Mouse (Mus musculus) layer of hippocampus, postnatal 25 days (tissue): ENCODE results near the gene Myb. TPM values are rescaled to one million over a fixed set of nuclear protein-coding genes. Genes with fewer than 3 reads are reported as not detected.

Experiments
- DNase-seq, 2 experiments: peaks; one replicate each; pipeline ENCODE4 v3.0.0; 2022; ENCODE audit warnings: mixed read lengths in 2 of 2, low spot score in 1 of 2; ENCODE audit errors: extremely low spot score in 1 of 2
- total RNA-seq, 2 experiments: library from RNA; stranded (reverse); gene quantifications; 2 replicates each; pipeline ENCODE4 v1.2.3; 2021

Myb gene
- total RNA-seq, 2 experiments from 2014 or later = 0.52 to 0.89 TPM

GRCm38 (mm10) chr10:21087614-21088232, 73.1 kb downstream of the Myb start:
- no peak for DNase-seq

GRCm38 (mm10) chr10:21085044-21085443, 75.7 kb downstream of the Myb start:
- DNase-seq = no peak

- no peak for DNase-seq
Measured at GRCm38 (mm10) chr10:21083391-21083918, 77.3 kb downstream of the Myb start.

GRCm38 (mm10) chr10:21082447-21082846, 78.3 kb downstream of the Myb start:
- no peak for DNase-seq

GRCm38 (mm10) chr10:21077151-21077719, 83.5 kb downstream of the Myb start:
- no peak for DNase-seq

GRCm38 (mm10) chr10:21076731-21077130, 84.1 kb downstream of the Myb start:
- DNase-seq = no peak

- DNase-seq = no peak
Measured at GRCm38 (mm10) chr10:21076137-21076536, 84.6 kb downstream of the Myb start.

Other genes starting within 250 kb of the Myb start
- 100 to 1,000 TPM; 192 to 215 TPM for gene Ahi1, start 208.4 kb downstream of the Myb start, total RNA-seq
- gene Hbs1l, start 135.0 kb upstream of the Myb start, total RNA-seq = 10 to 100 TPM; 63.3 to 73.2 TPM
- gene Aldh8a1, start 216.3 kb upstream of the Myb start, total RNA-seq = under 1 TPM; 0.20 to 0.23 TPM